Mouse (Mus musculus): ENCODE measurements at regions not wholly inside any gene's neighbourhood (a gene's known extent, or its start where the extent isn't known, plus 50 kb on each side); places are given as distances from the start of the nearest gene placed in this dataset.
"Not testable (repeated sequence)": the region's sequence is repeated elsewhere in the genome, so short reads cannot be mapped to it uniquely, and the experiment has no call there.

DNA sequence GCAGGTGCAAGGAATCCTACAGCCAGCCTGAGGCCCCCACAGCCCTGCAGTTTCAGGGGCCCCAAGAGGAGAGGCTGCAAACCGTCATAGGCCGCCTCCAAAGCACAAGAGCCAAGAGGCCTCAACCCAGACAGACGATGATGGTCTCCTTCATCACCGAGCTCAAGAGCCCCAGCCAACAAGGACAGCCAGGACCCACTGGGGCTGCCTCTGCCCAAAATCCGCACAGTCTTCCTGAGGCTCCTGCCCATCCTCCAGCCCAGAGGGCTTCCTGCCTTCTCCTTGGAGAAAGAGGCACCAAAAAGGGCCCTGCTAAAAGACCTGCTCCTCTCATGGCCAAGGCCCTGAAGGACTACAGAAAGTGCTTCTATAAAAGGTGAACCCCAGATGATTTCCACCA is 112.3 kb downstream of the Nus1 start:
- intact Hi-C loops (cut with DNase I) = loop anchor here (5.0 to 10.0 kb wide), 3 partner anchors 105 to 815 kb away; partner anchors contain the start of gene Slc35f1
- not testable (repeated sequence) for DNase-seq (ENCODE audit: low spot score in 2 of 2)

DNA sequence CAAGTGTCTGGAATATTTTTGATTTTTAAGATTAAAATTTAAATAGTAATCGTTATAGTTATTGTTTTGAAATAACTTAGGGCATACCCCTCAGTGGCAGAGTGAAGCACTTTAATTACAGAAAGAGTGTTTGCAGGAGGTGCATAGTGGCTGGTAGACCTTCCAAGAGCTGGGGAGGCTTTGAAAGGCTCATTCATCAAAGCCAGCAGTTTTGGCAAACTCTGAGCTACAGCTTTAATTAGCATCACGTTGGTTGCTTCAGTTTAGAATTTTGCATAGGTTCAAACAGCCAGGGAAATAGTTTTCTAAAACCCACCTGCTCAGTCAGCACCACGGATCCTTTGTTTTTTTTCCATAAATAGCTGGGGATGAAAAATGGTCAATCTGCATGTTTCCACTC is 113.5 kb downstream of the Nus1 start:
- DNase-seq (ENCODE audit: low spot score in 2 of 2) = no peak
- intact Hi-C loops (cut with DNase I) = loop anchor here (5.0 to 10.0 kb wide), 3 partner anchors 106 to 814 kb away; partner anchors contain the start of gene Slc35f1

DNA sequence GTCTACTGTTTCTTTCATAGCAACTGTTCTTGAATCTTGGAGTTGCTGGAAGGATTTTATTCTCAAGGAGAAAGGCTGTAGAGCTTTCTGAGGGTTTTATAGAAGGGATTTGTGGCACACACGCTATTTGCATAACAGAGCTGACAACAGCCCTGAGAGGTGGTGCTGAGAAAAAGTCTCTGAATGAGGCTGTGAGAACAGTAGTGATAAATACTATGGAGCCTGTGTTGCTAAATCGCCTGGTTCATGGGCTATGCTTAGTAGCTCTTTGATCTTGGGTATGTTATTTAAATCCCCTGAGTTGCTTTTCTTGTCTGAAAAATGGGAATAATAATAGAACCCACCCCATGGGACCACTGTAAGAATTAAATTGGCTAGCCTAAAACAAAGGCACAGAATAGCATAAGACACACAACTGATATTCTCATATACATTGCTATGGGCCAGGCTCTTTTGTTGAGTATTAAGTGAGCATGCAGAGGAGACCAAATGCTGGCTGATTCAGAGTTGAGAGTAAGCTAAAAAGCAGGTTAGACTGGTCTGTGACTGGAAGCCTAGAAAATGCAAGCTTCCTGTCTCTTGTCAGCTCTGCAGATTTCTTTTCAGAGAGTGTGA is 116.0 kb downstream of the Nus1 start:
- DNase-seq (ENCODE audit: low spot score in 2 of 2) = no peak
- intact Hi-C loops (cut with DNase I) = loop anchor here (5.0 to 10.0 kb wide), 3 partner anchors 109 to 811 kb away; partner anchors contain the start of gene Slc35f1

DNA sequence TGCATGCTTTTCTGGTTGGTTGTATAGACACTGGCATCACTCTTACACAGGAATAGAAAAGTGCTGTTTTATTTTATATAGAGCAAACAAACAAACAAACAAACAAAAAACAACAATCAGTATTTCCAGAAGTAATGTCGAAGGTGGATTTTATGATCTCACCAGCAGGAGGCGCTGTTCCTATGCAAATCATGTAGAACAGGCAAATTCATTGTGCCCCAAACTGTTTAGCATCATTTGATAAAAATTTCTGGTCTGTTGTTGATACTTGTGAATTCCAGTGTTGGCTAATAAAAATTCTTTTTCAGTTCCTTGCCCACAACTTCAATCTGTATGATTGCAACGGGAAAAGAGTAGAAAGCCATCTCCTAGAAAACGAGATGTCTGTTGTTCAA is 116.5 kb downstream of the Nus1 start:
- intact Hi-C loops (cut with DNase I) = loop anchor here (5.0 to 10.0 kb wide), 3 partner anchors 109 to 811 kb away; partner anchors contain the start of gene Slc35f1
- DNase-seq (ENCODE audit: low spot score in 2 of 2) = peak; percentile 14 to 67

DNA sequence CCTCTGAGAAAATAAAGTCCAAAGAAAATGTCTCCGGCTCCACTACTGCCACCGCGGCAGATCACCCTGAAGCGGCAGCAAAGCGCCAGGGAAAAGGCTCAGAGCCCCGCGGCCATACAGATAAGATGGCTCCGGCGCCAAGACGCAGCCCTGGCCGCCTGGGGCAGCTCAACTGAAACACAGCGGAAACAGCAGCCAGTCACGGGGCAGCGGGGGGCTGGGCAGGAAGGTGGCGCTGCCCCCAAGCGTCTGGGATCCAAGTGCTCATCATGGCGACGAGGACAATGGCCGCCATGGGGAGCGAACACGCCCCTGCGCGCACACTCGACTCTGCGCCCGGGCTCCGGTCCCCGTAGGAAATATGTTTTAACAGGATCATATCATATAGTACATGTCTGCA is 128.2 kb downstream of the Nus1 start:
- no peak for DNase-seq (ENCODE audit: low spot score in 2 of 2)
- intact Hi-C loops (cut with DNase I) = no loop called here

DNA sequence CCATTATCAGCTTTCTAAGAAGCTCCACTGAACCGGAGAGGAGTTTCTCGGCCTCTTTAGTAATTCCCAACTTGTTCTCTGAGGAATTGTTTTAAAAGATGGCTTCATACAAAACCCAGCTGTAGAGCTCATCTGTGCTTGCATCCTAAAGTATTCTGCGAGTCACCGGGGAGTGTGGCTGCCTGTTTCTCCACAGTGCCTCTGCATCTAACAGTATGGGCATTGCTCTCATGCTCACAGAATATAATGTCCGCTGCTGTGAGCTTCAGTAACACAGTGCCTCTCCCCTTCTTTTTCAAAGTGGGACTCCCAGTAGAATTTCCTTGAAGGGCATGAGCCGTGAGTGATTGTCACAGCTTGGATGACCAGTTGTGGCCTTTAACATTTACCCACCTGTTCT is 113.0 kb upstream of the Slc35f1 start:
- intact Hi-C loops (cut with DNase I) = no loop called here

DNA sequence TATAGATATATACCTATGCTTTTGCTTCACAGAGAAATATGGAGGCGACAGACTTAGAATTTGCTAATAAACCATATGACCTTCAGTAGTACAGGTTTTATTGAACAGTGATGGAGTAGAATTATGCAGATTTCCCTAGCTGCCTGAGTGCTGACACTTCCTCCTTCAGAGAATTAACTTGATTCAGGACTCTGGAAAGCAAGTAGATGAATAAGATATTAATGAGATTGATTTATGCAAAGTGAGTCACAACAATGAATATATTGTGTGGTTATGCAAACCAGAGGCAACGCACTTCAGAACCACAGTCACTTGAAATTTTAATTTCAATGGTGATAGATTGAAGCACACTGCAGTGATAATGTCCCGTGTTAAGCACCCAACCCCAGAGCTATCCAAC is 112.5 kb upstream of the Slc35f1 start:
- no peak for DNase-seq (ENCODE audit: low spot score in 2 of 2)
- intact Hi-C loops (cut with DNase I) = no loop called here

More for the DNA sequence above, 113.0 kb upstream of the Slc35f1 start:
- DNase-seq (ENCODE audit: low spot score in 2 of 2) = no peak

DNA sequence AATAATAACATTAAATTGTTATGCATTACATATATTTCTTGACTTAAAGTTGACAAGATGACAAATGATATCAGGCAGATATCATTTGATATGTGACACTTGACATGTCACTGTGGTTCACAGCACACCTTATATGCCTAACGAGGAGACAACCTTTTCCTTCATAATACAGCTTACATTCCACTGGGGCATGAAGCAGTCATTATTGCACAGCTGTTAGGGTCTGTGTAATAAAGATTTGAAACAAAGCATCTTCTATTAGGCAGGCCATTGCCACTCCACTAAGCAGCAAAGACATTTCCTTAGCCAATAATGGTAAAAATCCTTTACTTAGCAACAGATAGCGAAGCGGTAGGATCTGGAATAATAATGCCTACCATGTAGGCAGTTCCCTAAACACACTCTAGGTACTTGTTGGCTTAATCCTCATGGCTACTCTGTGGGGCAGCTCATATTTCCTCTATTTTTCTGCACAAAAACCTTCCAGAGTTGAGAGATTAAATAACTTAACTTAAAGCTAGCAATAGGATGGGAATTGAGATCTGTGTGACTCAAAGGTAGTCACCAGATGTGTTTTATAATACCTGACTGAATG is 112.0 kb upstream of the Slc35f1 start:
- DNase-seq (ENCODE audit: low spot score in 2 of 2) = no peak

DNA sequence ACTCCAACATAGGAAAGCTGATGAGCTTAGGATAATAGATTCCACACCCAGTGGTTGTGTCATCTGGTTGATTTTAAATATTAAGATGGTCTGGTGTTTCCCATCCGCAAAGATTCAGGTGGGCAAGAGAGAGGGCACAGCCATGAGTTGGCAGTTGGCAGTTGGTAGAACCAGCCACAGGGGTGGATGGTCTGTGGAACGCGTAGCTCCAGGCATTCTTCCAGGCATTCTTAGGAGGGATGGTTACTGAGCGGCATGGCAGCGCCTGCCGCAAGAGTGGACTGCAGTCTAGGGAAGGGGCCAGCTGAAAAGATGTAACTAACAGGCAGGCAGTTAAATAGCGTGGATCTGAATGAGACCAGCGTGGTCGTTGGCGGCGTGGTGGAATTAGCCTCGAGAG is 96.6 kb upstream of the Slc35f1 start:
- intact Hi-C loops (cut with DNase I) = no loop called here
- DNase-seq (ENCODE audit: low spot score in 2 of 2) = no peak

More for the DNA sequence above, 112.0 kb upstream of the Slc35f1 start:
- intact Hi-C loops (cut with DNase I) = no loop called here

All from left cerebral cortex, postnatal 14 days (tissue).